Mouse (Mus musculus) neural tube, embryonic 10.5 days (tissue): ENCODE measurements at regions not wholly inside any gene's neighbourhood (a gene's known extent, or its start where the extent isn't known, plus 50 kb on each side); places are given as distances from the start of the nearest gene placed in this dataset.

Experiments
- DNase-seq: peaks from one replicate; pipeline ENCODE4 v3.0.0-alpha.2; 2017; ENCODE audit warnings: low spot score; ENCODE audit errors: extremely low spot score

DNA sequence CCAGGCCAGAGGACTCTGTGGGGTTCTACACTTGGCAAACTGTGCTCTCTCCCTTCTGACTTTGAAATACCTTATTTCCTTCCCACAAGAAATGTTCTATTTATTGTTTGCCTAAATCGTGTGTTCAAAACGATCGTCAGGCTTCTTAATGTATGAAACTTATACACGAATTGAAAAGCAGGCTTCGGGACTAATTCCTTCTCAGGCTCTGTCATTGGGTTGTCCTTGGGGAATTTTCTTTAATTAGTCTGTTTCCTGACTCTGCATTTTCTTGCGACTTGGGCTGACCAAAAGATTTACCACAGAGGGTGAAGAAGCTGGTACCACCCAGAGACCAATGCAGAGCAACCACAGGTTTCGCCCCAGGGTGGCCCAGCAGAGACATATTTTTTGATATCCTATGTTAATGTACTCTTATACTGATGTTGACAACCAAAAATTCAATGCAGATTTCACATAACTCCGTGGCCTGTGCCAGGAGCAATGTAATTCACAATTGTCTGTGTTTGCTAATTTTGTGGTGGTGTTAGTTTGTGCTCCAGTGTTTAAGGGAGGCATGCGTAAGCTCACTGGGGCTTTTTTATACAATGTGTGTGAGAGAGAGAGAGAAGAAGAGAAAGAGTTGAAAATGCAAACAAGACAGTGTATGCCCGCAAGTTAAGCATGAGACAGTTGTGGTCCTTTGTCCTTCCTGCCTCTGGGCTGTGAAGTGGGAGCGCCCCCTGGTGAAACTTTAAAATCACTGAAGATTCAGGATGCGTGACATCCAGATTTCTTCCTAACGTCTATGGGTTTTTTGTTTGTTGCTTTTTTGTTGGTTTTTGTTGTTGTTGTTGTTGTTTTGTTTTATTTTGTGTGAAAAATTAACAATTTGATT lies 452.7 kb downstream of the Sox2 start:
- DNase-seq, result peak; percentile 68

- peak; percentile 46 for DNase-seq
Observed at GRCm38 (mm10) chr3:35104884-35105283, 454.7 kb downstream of the Sox2 start.

DNA sequence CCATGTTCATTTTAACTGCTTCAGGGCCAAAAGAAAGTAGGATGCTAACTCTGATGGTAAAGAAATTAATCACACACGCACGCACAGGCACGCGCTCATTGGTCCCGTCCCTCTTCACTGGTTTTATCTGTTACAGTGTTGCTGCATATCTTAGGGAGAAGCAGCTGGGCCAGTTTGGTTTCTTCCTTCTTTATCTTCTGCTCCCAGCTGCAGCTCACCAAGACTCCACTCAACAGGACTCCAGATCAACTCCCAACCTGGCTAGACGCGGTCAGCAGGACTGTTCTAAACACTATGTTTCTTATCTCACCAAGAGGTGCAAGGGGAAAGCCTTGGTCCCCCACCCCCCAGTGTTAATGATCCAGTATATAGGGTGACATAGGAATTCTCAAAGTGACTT lies 455.9 kb downstream of the Sox2 start:
- no peak for DNase-seq

GRCm38 (mm10) chr3:35133477-35133876 lies 483.3 kb downstream of the Sox2 start:
- DNase-seq, result no peak

- DNase-seq, result no peak
Observed at GRCm38 (mm10) chr3:35141500-35142220, 491.5 kb downstream of the Sox2 start.

GRCm38 (mm10) chr3:35142683-35143082 lies 492.5 kb downstream of the Sox2 start:
- no peak for DNase-seq

GRCm38 (mm10) chr3:35145569-35145968 lies 495.4 kb downstream of the Sox2 start:
- no peak for DNase-seq

- no peak for DNase-seq
Observed at GRCm38 (mm10) chr3:35146681-35147080, 496.5 kb downstream of the Sox2 start.

DNA sequence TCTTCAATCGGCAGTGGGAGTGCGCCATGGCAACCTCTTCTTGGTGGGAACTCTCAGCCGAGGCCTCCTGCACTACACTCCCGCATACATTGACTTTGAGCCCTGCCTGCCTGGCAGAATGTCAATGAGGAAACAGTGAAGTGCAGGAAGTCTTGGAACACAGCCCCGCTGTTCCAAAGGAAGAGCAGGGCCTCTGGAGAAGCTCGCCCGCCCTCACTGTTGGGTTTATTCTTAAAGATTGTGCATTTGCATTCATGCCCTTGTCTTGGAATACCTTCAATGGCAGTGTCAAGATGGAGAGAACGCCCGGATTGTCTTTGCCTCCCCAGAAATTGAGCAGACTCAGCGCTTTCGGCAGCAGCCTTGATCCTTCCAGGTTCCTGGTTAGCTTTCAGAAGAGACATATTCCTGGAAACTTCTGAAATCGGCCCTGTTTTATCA lies 499.1 kb downstream of the Sox2 start:
- no peak for DNase-seq

- DNase-seq, result no peak
Observed at GRCm38 (mm10) chr3:35152191-35152590, 502.0 kb downstream of the Sox2 start.

DNA sequence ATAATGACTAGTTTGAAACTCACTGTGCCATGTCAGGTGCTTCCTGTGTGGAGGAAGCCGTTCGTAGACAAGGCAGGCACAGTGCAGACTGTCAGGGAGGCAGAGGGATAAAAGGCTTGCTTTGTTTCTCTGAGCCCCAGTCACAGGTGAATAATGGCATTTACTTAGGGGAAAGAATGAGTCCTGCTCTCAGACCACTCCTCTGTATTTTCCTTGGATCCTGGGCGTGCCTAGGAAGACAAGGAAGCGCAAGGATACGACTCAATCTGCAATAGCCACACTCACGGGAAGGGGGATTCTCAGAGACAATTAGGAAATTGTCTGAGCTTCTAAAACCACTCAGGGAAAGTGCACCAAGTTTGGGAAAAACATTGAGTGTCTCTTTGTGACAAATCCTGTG lies 504.1 kb downstream of the Sox2 start:
- DNase-seq, result no peak

DNA sequence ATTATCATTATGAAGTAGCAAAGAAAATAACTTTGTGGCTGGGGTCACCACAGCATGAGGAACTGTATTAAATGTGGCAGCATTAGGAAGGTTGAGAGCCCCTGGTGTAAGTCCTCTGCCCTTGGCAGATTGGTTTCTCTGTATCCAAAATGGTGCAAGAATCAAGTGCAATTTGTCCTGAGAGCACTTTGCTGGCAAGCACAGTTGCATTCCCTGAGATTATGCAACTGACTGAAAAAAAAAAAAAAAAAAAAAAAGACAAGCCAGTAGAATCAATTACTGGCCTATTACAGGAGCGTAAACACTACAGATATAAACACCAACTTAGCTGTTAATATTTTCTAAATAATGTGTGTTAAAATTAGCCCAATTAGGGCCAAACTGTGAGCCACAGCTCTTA lies 518.5 kb downstream of the Sox2 start:
- no peak for DNase-seq

- no peak for DNase-seq
Observed at GRCm38 (mm10) chr3:35178759-35179440, 528.7 kb downstream of the Sox2 start.

DNA sequence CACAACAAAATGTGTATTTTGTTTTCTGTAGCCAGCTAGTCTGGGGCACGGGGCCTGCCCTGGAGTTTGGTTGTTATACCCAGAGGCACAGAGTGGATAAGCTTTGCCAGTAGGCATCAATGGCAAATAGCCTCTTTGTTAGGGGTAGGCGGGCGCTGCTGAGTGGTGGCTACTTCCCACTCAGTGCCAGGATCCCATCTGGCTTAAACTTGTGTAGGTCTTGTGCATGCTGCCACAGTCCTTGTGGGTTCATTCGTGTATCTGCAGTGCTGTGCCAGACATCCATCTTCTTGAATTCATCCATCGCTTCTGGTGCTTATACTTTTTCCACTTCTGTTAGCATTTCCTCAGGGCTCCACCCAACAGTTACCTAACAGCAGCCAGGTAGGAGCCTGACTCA lies 545.4 kb upstream of the Atp11b start:
- no peak for DNase-seq

GRCm38 (mm10) chr3:35219394-35219793 lies 534.5 kb upstream of the Atp11b start:
- no peak for DNase-seq

DNA sequence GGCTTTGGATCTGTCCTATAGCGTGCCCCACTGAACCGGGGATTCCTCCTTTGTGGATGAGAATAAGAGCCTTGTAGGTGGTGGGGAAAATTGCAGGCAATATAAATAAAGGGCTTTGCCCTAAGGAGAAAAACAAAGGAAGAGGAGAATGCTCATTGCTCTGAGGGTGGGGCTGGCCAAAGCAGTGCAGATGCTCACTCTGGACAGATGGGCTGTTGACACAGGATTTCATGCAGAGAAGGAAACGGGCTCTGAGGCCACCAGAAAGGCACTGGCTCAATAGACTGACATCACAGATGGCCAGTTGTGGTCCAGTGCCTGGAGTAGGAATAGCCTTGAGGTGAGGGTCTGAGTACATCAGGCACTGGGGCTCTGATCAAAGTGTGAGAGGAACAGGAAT lies 532.7 kb upstream of the Atp11b start:
- no peak for DNase-seq

DNA sequence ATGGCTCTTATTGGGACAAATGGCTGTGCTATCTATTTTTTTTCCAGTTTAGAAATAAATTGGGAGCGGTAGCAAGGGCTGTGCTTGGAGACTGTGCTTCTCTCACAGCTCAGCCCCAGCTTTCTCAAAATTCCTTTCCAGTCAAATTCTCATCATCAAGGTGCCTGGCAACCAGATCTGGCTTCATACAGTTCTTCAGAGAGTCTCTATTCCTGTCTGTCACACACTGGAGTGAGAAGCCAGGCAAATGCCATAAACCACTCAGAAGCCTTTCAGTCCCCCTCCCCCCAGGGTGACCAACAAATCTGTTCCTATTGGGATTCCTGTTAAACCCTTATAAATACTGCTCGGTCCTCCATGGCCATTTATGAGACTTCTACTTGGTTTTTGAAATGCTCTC lies 531.7 kb upstream of the Atp11b start:
- DNase-seq, result no peak

GRCm38 (mm10) chr3:35225051-35225701 lies 528.7 kb upstream of the Atp11b start:
- peak; percentile 61 for DNase-seq

GRCm38 (mm10) chr3:35225774-35226365 lies 528.0 kb upstream of the Atp11b start:
- no peak for DNase-seq

DNA sequence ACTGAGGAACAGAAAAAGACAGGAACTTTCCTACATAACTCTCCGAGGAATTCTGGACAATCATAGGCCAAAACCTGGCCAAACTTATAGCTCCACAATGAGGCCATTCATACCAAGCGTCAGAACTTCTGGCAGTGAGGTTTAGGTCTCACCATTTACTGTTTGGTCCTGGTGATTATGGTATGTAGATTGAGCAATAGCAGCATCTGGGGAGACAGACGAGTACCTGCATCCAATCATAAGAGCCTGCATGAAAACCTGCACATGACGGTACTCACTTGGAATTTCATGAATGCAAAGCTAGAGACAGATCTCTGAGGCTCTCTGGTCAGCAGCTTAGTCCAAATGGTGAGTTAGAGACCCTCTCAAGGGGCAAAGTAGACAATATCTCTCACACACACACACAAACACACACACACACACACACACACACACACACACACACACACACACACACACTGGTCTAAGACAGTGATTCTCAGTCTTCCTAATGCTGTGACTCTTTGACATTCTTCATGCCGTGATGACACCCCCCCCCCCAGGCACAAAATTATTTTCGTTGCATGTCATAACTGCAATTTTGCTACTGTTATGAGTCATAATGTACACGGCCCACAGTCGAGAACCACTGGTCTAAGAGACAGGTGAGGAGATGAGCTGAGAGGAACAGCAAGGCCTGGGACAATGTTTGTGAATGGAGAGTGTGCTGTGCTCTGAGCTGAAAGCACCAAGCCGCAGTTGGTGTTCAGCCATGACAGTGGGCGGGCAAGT lies 522.6 kb upstream of the Atp11b start:
- peak; percentile 9 for DNase-seq
